Mouse (Mus musculus) cerebral cortex, adult 2 months (tissue): Measurements from ENCODE around the gene Macrod2.

Experiments used
- WGBS: fragments of 180-500 bp; shearing (Covaris S2); methylation state at CpG from one replicate; pipeline ENCODE4 v1.1.7; 2018; 5-methylcytosine and 5-hydroxymethylcytosine counted together

Gene Macrod2

DNA sequence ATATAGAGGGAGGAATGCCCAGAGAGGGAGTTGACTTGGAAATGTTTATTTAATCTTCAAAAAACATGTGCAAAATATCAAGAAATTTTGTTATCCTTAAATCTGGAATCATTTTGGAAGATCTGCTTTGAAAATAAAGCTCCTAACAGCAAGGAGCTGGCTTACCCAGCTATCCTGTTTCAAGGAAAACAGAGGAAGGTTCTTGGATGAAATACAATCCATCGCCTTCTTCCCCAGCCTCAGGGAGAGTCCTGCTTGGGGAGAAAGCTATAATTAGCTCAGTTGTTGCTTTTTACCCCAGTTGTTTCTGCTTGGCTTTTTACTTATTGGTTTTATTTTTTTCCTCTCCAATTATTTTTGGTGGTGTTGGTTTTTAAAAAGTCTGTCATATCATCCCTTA, 539.4 kb downstream of the Macrod2 start:
- 42% methylated on average over 1 of the region's 1 CpGs for WGBS

GRCm38 (mm10) chr2:140949461-140949860, 554.4 kb downstream of the Macrod2 start:
- WGBS: 88% methylated on average over 3 of the region's 3 CpGs

GRCm38 (mm10) chr2:140959246-140959645, 564.1 kb downstream of the Macrod2 start:
- WGBS: 48% methylated on average over 2 of the region's 2 CpGs

GRCm38 (mm10) chr2:140970181-140970580, 575.1 kb downstream of the Macrod2 start:
- WGBS: 61% methylated on average over 2 of the region's 2 CpGs

DNA sequence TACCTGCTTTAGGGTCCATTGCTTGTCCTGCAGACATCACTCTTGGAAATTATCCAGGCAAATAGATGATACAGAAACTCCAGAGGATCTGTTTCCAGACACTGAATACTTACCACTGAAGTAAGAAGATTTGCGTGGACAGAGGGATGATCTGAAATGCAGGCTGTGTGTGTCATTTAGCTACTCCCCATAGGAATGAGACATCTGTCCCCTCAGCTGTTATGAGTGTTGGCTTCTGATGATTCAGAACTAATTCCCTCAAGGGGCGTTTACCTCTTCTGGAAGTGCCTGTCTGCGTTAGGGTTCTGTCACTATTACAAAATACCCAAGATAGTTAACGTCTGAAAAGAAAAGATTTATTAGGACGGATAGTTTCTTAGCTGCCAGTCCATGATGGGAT, 576.7 kb downstream of the Macrod2 start:
- WGBS: 67% methylated on average over 5 of the region's 5 CpGs

DNA sequence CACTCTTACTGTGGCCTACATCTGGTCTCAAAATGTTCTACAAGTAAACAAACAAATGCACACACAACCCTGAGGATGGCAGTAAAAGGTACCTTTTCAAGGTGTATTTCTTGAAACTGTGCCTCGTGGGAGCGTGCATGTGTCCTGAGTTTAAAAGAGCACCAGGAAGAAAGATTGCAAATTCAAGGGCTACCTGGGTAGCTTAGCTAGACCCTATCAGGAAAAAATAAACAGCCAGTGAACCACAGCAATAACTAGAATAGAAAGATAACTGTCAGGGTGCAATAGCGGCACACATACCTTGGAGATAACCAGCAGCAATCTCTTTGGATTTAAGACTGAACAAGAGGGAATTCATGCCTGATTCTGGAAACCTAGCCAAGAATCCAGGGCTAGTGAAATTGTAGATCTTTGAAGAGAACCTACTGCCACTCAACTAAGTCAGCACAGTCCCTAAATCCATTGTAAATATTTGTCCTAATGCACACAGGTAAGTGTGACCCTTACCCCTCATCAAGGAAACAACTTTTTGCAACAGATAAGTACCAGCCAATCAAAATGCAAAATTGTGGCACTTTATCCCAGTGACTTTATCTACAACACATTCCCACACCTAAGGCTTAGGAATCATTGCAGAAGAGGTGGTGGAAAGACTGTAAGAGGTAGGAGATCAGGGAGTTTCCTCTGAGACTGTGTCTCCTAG, 590.7 kb downstream of the Macrod2 start:
- 96% methylated on average over 3 of the region's 3 CpGs for WGBS

DNA sequence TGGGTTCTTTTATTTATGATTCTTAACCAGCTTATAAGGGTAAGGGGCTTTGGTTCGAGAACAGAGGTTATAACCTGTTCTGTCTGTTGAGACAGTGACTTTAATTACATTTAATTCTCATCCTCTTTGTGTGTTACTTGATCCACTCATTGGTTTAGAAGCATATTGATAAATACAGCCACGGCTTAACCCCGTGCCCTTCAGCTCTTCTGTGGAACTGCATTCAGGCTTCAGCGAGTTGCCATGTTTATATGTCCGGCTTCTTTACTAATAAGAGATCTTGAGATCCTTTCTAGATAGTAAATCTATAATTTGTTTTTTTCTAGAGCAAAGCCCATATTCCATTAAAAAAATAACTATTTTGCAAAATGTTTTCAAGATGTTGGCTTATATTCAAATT, 608.7 kb downstream of the Macrod2 start:
- 90% methylated on average over 5 of the region's 5 CpGs for WGBS

DNA sequence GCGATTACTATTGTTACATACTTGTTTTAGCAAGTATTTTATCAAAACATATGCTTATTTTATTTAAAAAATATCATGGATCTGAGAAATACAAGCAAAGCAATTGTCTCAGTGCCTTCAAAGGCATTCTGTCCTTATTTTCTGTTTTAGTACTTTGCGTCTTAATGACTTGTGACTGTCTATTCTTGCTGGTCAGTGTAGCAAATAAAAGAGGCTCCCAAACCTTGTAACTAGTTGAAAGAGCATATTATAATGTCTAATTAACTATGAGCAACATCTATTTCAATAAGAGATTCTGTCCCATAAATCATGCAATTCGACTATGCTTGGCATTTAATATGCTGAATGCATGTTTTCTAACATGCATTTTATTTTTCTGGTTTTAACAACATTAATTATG, 609.2 kb downstream of the Macrod2 start:
- 84% methylated on average over 3 of the region's 3 CpGs for WGBS

DNA sequence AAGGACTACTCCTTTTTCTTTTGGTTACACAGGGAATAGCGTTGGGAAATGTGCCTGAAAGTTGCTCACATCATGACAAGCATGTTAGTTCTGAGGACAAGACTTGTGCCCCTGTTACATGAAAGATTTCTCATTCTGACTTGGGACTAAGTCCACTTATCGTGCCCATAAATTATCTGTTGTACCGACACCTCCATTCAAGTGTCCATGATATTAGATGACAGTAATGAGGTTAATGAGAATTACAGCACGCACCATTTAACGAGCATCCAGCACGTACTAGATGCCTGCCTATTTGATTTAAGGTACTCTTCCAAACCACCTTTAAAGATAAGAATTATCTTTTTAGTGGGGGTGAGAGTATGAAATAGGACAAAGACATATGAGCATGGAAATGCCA, 610.5 kb downstream of the Macrod2 start:
- 84% methylated on average over 6 of the region's 6 CpGs for WGBS

DNA sequence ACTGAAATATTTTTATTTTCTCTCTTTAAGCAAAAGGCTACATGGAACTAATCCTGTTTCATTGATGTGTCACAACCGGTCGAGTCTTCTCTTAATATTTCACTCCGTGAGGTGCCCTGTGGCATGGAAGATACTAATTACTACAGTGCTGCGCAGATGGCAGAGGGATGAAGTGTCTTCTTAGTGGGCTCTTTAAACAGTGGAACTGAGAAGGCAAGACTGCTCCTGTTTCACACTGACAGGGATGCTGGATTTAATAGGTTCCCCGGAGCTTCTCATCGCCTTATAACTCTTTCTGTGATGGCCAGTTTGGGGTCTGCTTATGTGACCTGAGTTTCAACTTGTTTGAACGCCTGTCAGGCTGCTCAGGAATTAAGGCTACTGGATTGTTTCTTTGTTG, 612.6 kb downstream of the Macrod2 start:
- 51% methylated on average over 7 of the region's 7 CpGs for WGBS

GRCm38 (mm10) chr2:141008458-141008857, 613.3 kb downstream of the Macrod2 start:
- 30% methylated on average over 1 of the region's 1 CpGs for WGBS

DNA sequence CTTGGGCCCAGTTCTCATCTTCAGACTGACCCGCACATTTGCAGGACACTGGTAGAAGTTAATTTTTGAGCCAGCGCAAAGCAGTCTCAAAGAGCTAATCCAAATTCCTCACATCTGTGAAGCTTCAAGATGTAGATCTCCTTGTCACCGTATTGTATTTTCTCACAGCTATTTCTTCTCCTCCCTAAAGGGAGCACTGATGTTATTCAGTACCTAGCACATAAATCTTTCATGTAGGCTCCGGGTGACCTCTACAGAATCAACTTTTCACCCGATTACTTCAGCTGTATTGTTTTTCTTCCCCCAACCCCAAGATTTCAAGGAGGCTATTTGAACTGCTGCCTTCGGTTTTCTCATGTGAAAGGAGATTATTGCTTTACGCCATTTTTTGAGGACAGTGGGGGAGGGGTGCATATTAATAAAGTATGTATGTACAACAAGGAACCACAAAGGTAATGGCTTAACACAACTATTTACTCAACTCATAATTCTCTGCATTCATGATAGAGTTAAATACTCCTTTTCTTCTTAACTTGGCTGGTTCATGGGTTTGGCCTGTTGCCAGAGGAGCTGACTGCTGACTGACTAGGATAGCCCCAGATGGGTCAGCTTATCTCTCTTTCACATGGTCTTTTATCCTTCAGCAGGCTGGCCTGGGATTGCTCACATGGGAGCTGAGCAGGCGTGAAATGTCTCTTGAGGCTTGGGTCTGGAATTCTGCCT, 618.5 kb downstream of the Macrod2 start:
- WGBS: 83% methylated on average over 8 of the region's 8 CpGs

- WGBS: 78% methylated on average over 4 of the region's 4 CpGs
Measured at GRCm38 (mm10) chr2:141022971-141023370, 627.9 kb downstream of the Macrod2 start.

- 54% methylated on average over 7 of the region's 7 CpGs for WGBS
Measured at GRCm38 (mm10) chr2:141023916-141024315, 628.8 kb downstream of the Macrod2 start.

GRCm38 (mm10) chr2:141024316-141025043, 629.4 kb downstream of the Macrod2 start:
- WGBS: 65% methylated on average over 6 of the region's 6 CpGs

DNA sequence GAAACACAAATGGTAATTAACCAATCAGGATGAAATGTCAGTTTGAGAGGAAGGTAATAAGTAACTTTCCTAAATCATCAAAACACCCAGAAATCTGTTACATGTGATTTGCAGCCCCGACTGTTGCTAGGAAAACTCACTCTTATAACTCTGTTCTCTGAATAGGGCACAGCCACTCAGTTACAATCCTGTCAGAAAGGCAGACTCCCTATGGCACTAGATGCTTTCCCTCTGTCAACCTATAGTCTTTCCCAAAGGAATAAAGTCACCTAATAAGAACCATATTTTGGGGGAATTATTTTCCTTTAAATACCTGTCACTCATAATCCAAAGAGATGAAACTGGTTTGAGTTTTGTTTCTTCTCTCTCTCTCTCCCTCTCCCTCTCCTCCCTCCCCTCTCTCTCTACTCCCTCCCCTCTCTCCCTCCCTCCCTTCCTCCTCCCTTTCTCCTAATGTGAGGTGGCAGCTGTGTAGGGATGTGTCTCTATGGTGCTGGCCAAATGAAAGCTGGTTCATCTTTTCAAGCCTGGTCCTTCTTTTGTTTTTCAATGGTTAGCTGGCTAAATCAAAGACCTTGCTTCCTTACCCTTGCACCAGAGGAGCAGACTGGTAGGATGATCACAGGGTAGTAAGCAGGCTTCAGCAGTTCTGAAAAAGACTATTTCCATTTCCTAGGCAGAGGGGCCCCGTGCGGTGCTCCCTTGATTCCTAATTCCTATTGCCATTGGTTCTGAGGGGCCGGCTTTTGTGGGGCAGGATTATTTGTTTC, 661.8 kb downstream of the Macrod2 start:
- 54% methylated on average over 4 of the region's 4 CpGs for WGBS

DNA sequence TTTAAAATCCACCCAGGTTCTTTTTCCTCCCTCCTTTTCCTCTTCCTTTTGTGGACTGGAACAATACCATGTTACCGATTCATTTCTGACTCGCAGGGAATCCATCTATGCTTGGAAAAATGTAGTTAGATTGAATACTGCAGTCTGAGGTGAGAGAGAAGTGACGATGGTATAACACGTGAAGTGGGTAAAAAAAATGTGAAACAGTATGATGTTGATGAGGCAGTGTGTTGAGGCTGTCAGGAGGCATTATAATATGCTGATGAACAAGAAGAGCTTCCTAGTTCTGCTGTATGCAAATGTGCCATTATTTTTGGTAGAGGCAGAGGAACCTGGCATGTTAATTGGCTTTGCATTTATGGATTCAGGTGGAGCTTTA, 662.3 kb downstream of the Macrod2 start:
- WGBS: 41% methylated on average over 4 of the region's 4 CpGs

GRCm38 (mm10) chr2:141073981-141074855, 679.1 kb downstream of the Macrod2 start:
- 62% methylated on average over 8 of the region's 8 CpGs for WGBS

GRCm38 (mm10) chr2:141091320-141091719, 696.2 kb downstream of the Macrod2 start:
- 83% methylated on average over 3 of the region's 3 CpGs for WGBS

DNA sequence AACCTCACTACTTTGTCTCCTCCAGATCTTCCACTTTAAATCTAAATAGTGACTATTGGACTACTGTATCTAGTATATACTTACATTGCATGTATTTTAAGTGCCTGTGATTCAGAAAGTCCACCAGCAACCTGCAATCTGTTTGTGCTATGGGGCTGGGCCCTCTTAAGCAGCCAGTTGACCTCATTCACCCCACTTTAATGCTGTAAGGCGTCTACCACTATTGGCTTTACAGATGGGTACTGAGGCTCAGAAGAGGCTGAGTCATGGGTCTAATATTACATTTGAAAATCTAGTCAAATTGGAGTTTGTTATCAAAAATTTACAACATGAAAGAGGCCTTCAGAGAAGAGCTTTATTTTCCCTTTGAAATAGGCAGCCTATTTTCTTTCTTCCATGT, 722.5 kb downstream of the Macrod2 start:
- WGBS: 90% methylated on average over 1 of the region's 1 CpGs

DNA sequence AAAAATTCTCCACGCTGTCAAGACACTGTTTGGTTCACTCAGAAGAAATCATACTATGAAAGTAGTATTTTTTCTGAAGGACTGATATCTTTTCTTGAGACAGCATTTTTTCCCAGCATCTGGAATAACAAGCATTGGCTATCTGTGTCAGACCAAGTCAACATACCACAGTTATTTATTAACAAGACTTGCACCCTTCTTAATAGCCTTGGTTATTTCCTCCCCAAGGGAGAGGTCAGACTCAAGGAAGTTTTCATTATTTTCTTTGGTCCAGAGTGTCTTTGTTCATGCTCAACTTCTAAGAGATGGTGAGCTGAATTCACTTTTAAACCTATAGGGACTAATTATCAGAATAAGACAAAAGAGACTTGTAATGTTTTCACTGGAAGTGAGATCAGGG, 728.8 kb downstream of the Macrod2 start:
- 67% methylated on average over 1 of the region's 1 CpGs for WGBS
